Mouse (Mus musculus) forebrain, embryonic 12.5 days (tissue): ENCODE results near the gene Asb15. TPM values are rescaled to one million over a fixed set of nuclear protein-coding genes. Genes with fewer than 3 reads are reported as not detected.

ENCODE experiments used
- ATAC-seq: fragments of 200-750 bp; cut with Nextera tagmentation; 2 replicates; pipeline ENCODE4 v1.8.0; 2017; ENCODE audit warnings: moderate TSS enrichment; ENCODE audit not compliant: low FRiP score
- H3K27ac ChIP-seq: fragments of 300-500 bp; sonication (generic); 2 replicates; pipeline ENCODE4 v1.5.1; 2016; ENCODE audit warnings: mild to moderate bottlenecking
- H3K27me3 ChIP-seq: fragments of 300-500 bp; sonication (generic); 2 replicates; pipeline ENCODE4 v1.6.1; 2016; ENCODE audit warnings: mild to moderate bottlenecking
- H3K36me3 ChIP-seq: fragments of 300-500 bp; sonication (generic); replicated peaks from 2 replicates; pipeline ENCODE4 v1.6.1; 2016; ENCODE audit warnings: mild to moderate bottlenecking
- H3K4me1 ChIP-seq: fragments of 300-500 bp; sonication (generic); 2 replicates; pipeline ENCODE4 v1.6.1; 2016
- H3K4me2 ChIP-seq: fragments of 300-500 bp; sonication (generic); 2 replicates; pipeline ENCODE4 v1.6.1; 2016; ENCODE audit warnings: mild to moderate bottlenecking, moderate library complexity
- H3K4me3 ChIP-seq: fragments of 300-500 bp; sonication (generic); replicated peaks from 2 replicates; pipeline ENCODE4 v1.5.1; 2016; ENCODE audit warnings: mild to moderate bottlenecking
- H3K9ac ChIP-seq: fragments of 300-500 bp; sonication (generic); 2 replicates; pipeline ENCODE4 v1.6.1; 2016; ENCODE audit warnings: mild to moderate bottlenecking
- H3K9me3 ChIP-seq: fragments of 300-500 bp; sonication (generic); 2 replicates; pipeline ENCODE4 v1.6.1; 2016
- WGBS: fragments of 180-500 bp; shearing (Covaris S2); methylation state at CpG from one replicate; pipeline ENCODE4 v1.1.7; 2016; 5-methylcytosine and 5-hydroxymethylcytosine counted together
- polyA plus RNA-seq: library from polyadenylated mRNA; unstranded; fragments of >200 nt; fragmentation: Nextera tagmentation; extraction: Ambion mirVana; gene quantifications from 2 replicates; pipeline ENCODE4 v1.2.1, GENCODE M21; 2016

Asb15 gene
- polyA plus RNA-seq, 1 experiment from 2014 or later = not detected

DNA sequence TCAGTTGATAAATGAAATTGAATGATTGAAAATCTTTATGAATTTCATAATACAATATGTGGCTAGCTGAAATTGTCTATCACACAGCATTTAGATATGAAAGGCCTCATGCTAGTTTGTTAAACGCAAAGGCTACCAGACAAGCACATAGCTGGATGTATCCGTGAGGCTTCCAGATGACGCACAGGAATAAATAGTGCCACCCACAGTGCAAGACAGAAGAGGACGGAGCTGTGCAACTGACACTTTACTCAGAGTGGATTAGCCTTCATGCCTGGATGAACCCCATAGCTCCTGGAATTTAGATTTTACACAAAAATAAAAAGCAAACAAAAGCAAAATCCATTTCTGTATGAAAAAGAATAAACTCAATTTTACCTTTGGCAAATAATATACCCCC, 86.0 kb downstream of the Asb15 start:
- ATAC-seq = no peak
- no peak overlapping the region for H3K4me2 ChIP-seq
- no peak overlapping the region for H3K27ac ChIP-seq
- 42% methylated on average over 4 of the region's 4 CpGs for WGBS
- no peaks in the 10 kb centered on the region for H3K27me3 ChIP-seq
- H3K9ac ChIP-seq = no peak overlapping the region
- no peaks in the 10 kb centered on the region for H3K9me3 ChIP-seq
- no peaks in the 10 kb centered on the region for H3K4me1 ChIP-seq
- peaks cover 37% of the 10 kb centered on the region for H3K36me3 ChIP-seq
- H3K4me3 ChIP-seq = no peak overlapping the region

DNA sequence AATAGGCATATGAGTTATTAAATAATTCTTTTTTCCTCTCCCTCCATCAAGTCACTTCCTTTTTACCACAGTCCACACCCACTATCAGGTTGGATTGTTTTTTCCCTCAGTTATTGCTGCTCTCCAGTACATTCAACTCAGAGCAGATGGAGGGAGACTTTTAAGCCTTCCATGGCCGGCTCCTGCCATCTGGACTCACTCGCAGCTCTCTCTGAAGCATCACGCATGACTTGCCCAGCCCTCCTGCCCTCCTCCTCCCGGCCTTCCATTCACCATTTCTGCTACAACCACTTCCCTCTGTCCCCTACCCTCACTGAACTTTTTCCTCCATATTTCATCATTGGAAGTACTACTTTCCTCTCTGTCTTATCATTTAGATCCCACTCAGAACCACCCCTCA, 88.8 kb downstream of the Asb15 start:
- WGBS = 66% methylated on average over 4 of the region's 4 CpGs
- H3K9me3 ChIP-seq = no peaks in the 10 kb centered on the region
- peaks cover 45% of the 10 kb centered on the region for H3K36me3 ChIP-seq
- H3K9ac ChIP-seq = no peak overlapping the region
- H3K27ac ChIP-seq = no peak overlapping the region
- no peak for ATAC-seq
- no peak overlapping the region for H3K4me3 ChIP-seq
- no peaks in the 10 kb centered on the region for H3K4me1 ChIP-seq
- no peaks in the 10 kb centered on the region for H3K27me3 ChIP-seq
- H3K4me2 ChIP-seq = no peak overlapping the region

DNA sequence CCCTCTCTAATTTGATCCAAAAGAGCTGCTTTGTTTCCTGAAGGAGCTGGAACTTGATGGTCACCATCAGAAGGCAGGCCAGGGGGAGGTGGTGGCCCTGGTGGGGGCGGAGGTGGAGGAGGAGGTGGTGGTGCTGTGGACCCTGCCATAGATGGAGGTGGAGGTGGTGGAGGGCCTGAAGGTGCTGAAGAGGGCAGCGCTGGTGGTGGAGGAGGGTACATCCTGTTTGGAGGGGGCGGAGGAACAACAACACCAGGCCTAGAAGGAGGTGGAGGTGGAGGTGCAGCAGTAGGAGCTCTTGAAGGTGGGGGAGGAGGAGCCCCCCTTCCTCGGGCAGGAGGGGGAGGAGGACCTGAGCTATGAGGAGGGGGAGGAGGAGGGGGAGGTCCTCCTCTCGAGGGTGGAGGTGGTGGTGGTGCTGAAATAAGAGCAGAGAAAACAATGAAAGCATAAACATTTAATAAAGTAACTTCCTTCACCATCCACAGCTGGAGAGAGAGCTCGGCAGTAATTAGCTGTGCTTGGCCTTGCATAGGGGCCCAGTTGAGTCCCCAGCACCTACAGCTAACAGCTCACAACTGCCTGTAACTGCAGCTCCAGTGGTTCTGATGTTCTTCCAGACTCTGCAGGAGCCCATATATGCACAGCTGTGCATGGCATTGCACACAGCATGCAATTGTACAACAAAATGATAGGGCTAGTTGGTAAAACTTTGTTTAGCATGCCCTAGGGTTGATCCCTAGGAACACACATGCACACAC, 91.5 kb downstream of the Asb15 start:
- no peaks in the 10 kb centered on the region for H3K4me1 ChIP-seq
- no peaks in the 10 kb centered on the region for H3K9me3 ChIP-seq
- H3K4me3 ChIP-seq = no peak overlapping the region
- 70% methylated on average over 6 of the region's 6 CpGs for WGBS
- H3K4me2 ChIP-seq = no peak overlapping the region
- no peak overlapping the region for H3K27ac ChIP-seq
- no peak overlapping the region for H3K9ac ChIP-seq
- H3K36me3 ChIP-seq = peaks cover 49% of the 10 kb centered on the region
- ATAC-seq = 0 out of 2 replicates have a peak, but pooled peaks have one; percentile 14
- no peaks in the 10 kb centered on the region for H3K27me3 ChIP-seq

DNA sequence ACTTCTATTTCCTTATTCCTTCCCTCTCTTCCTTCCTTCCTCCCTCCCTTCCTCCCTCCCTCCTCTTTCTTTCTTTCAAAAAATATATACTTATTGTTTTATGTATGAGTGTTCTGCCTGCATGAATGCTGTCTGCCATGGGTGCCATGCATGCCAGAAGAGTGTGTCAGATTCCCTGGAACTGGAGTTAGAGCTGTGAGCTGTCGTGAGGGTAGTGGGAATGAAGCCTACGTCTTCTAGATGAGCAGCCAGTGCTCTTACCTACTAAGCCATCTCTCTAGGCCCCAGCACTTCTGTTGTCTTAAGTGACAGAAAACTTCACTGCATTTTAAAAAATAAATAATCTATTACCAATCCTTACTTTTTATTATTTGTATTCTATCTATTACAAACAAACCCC, 93.0 kb downstream of the Asb15 start:
- Histone ChIP-seq H3K9ac (no peak overlapping the region), H3K27ac (no peak overlapping the region), H3K36me3 (peaks cover 46% of the 10 kb centered on the region), H3K9me3 (no peaks in the 10 kb centered on the region), H3K27me3 (no peaks in the 10 kb centered on the region), H3K4me2 (no peak overlapping the region), H3K4me1 (no peaks in the 10 kb centered on the region), H3K4me3 (no peak overlapping the region)
- 92% methylated on average over 2 of the region's 2 CpGs for WGBS
- no peak for ATAC-seq

DNA sequence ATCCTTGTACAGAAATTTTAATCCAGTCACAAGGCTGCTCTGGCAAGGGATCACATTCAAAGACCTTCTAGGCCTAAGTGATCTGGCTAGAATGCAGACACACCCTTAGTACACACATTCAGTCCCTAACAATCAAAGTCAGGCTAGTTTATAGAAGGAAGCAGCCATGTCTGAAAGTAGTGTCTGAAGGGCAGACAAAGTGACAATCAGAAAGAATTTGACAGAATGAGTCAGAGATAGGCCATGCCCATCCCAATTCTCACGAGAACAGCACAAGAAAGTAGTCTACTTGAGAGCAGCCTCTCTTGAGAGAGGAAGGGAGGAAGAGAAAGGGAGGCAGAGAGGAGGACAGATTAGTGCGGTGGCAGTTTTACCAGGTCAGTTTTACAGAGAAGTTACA, 94.2 kb downstream of the Asb15 start:
- Histone ChIP-seq H3K27ac (no peak overlapping the region), H3K4me1 (no peaks in the 10 kb centered on the region), H3K9ac (no peak overlapping the region), H3K27me3 (no peaks in the 10 kb centered on the region), H3K4me3 (no peak overlapping the region), H3K36me3 (peaks cover 42% of the 10 kb centered on the region), H3K4me2 (no peak overlapping the region), H3K9me3 (no peaks in the 10 kb centered on the region)
- ATAC-seq = no peak
- WGBS = 91% methylated on average over 2 of the region's 2 CpGs

Other genes starting within 250 kb of the Asb15 start
- 0.62 and 0.96 TPM in 2 replicates for gene Iqub, start 13.1 kb upstream of the Asb15 start, polyA plus RNA-seq
- 299 and 302 TPM in 2 replicates for gene Ndufa5, start 131 bp upstream of the Asb15 start, polyA plus RNA-seq
- gene Lmod2, start 69.6 kb downstream of the Asb15 start, polyA plus RNA-seq = not detected in 2 replicates
- 81.9 and 82.5 TPM in 2 replicates for gene Wasl, start 136.9 kb downstream of the Asb15 start, polyA plus RNA-seq
- not detected in 2 replicates for gene Hyal6, start 205.1 kb downstream of the Asb15 start, polyA plus RNA-seq
- not detected in 2 replicates for gene Hyal4, start 220.2 kb downstream of the Asb15 start, polyA plus RNA-seq